Mouse (Mus musculus): ENCODE data around the gene Cftr. TPM values are rescaled to one million over a fixed set of nuclear protein-coding genes. Genes with fewer than 3 reads are reported as not detected.

Cftr gene
- total RNA-seq (2021): under 1 TPM; 0.15 TPM
- long read RNA-seq: 0 reads

- peak in 1 of 2 experiments; percentile 5 for DNase-seq (ENCODE audit: low spot score in 2 of 2)
Observed at GRCm38 (mm10) chr6:18170311-18170922, at the start of gene Cftr. Gene Cftr, plus strand, starts transcription at chr6:18170687.

- no peak for DNase-seq (ENCODE audit: low spot score in 2 of 2)
Observed at GRCm38 (mm10) chr6:18127206-18127983, 43.1 kb upstream of the Cftr start.

DNA sequence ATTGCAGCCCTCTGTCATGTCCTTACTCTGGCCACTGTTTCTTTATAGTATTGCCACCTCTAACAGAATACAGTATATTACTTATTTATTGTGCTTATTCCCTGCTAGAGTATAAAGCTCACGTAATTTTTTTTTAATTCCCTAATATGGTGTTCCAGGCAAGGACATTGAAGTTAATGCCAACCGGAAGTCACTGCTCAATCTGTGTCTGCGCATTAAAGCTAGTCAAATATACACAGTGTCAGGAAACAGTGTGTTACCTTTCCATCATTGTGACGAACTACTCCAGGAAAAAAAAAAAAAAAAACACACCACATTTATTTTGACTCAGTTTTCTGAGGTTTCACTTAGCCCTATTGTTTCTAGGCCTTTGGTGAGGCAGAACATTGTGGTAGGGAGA is 42.4 kb upstream of the Cftr start:
- no peak for DNase-seq (ENCODE audit: low spot score in 2 of 2)

GRCm38 (mm10) chr6:18135246-18135645 is 35.2 kb upstream of the Cftr start:
- DNase-seq (ENCODE audit: low spot score in 2 of 2): no peak

DNA sequence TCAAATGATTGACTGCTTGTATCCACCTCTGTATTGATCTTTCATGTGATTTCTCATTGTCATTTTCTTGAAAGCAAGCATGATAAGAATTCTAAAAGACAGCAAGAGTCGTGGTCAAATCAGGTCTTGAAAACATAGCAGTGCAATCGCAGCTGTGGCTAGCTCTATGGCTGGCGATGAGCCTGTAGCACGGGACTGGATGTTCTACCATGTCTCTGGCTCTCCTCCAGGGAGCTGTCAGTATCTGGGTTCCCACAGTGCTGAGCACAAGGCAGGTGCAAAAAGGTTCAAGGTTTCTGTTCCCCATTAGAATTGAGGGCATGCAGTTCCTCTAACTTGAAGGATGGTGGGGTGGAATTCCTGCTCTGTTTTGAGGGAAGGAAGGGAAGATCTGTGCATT is 17.5 kb upstream of the Cftr start:
- peak in 1 of 2 experiments; percentile 5 for DNase-seq (ENCODE audit: low spot score in 2 of 2)

DNA sequence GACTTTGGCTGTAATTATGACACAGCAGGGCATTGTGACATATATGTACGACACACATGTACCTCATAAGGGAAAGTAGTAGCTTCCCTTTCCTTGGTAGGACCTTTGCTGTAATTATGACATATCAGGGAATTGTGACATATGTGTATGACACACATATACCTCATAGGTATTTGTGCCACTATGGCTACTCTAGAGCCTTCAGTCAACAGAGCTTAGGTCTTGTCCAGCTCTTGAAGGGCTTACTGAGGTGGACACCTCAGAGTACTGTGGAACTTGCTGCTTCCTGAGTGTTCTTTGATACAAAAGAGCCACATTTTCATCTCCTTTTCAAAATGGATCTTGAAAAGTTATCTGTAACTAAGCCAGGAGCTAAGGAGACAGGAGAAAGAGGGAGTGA is 869 bp upstream of the Cftr start:
- DNase-seq (ENCODE audit: low spot score in 2 of 2): no peak

DNA sequence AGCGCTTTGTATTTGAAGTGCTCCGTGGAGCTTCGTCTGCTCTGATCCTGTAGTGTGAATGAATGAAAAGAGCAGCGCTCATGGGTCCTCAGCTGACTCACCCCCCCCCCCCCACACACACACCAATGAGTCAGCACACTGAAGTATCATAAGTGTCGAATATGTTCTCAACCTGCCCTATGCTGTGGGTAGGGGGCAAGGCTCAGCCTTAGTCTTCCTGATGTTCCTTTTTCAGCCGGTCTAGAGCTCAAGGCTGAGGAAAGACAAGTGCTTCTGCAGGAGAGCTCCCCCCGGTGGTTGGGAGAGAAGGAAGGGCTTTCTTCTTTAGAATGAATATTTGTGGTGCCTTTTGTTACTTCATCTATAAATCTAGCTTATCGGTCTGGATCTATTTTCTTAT is 1.1 kb downstream of the Cftr start:
- peak in 1 of 2 experiments; percentile 12 for DNase-seq (ENCODE audit: low spot score in 2 of 2)

DNA sequence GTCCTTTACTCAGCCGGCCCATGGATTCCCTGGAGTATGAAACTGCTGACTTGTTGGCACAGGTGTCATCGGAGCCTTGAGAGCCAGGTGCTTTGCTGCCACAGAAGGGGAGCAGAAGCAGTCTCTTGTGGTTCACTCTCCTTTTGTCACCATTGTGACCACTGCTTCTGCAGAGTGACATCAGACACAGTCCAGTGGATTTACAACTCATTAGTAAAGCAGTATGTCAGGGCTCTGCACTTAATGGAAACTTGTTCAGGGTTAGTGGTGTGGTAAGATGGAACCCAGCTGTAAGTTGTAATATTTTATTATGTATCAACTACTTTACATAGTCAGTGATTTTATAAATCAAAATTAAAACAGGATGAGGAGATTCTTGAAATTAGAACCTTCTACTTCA is 7.0 kb downstream of the Cftr start:
- DNase-seq (ENCODE audit: low spot score in 2 of 2): no peak

DNA sequence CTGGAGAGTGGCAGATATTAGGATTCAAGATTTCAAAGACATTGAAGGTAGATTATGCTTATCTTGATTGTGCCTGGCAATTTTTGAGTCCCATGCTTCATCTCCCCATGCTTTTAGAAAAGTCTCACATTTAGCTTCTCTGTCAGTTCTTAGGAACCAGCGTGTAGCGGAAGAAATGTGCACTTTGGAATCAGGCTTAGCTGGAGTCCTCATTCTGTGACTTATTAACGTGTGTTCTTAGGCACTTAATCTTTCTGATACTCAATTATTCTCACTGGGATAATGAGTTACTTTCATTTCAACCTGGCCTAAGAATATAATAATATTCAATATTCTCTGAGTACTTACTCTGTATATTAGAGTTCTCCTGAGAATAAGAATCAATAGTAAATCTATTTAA is 10.2 kb downstream of the Cftr start:
- DNase-seq (ENCODE audit: low spot score in 2 of 2): no peak

- DNase-seq (ENCODE audit: low spot score in 2 of 2): no peak
Observed at GRCm38 (mm10) chr6:18182903-18183302, 12.4 kb downstream of the Cftr start.

DNA sequence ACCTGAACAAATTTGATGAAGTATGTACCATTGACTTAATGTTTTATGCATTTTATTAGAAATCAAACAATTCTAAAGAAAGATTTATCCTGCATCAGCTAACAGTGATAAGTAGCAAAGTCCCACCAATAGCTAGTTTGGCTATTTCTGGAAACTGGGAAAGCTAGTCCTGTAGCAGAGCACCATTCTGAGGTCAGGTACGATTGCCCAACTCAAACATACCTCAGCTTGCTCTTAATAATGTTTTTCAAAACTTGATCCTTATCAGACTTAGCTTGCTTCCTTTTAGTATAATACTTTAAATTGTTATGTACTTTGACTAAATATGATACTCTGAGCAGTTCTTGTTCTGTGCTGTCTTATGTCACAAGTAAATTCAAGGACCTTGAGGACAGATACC is 50.2 kb downstream of the Cftr start:
- no peak for DNase-seq (ENCODE audit: low spot score in 2 of 2)

DNA sequence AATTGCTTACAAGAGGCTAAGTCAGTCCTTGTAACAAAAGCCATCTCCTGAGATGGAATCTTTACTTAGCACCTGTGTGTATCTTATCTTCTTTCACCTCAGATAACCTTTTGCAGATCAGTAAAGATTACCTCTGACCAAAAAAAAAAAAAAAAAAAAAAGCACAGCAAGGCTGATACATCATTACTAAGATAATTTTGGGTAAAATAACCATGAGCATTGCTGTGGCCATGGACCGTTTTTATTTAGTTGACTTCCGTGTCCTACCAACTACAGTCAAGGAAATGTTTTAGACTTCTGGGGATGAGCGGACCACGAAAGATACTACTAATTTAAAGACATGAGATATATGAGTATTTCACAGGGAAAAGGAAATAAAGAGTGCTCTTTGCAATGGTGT is 52.7 kb downstream of the Cftr start:
- no peak for DNase-seq (ENCODE audit: low spot score in 2 of 2)

DNA sequence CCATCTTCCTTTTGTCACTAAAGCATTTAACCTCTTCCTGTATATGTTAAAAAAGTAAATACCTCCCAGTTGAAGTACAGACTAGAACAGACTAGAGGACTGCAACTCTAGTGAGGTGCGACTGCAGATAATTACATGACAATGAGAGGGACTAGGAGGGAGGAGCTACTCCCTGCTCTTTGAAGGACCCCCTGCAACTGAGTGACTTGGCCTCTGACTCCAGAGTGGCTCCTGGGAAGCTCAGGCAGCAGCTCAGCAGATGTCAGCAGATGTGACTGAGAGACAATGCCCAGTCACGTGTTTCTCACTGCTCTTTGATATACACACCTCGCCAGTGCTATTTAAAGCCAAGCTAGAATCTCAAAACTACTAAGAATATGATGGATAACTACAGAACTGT is 54.7 kb downstream of the Cftr start:
- no peak for DNase-seq (ENCODE audit: low spot score in 2 of 2)

- DNase-seq (ENCODE audit: low spot score in 2 of 2): no peak
Observed at GRCm38 (mm10) chr6:18246495-18246894, 76.0 kb downstream of the Cftr start.

- no peak for DNase-seq (ENCODE audit: low spot score in 2 of 2)
Observed at GRCm38 (mm10) chr6:18247891-18248463, 77.5 kb downstream of the Cftr start.

DNA sequence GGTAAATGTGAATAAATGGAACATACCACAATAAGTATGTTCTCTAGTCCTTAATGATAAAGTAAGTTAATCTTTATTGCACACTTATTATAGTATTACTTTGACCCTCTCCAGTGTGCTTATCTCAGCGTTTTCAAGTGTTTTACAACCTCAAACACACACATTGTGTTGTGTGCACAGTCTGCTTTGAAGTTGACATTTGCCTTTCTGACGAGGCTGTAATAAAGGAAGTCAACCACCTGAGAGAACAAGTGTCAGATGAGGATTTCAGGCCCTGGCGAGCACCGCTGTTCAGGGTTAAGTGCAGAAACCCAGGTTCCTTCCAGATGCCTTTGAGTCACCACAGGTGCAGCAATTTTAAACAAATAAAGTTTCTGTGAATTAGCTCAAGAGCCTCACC is 78.0 kb downstream of the Cftr start:
- DNase-seq (ENCODE audit: low spot score in 2 of 2): no peak

- no peak for DNase-seq (ENCODE audit: low spot score in 2 of 2)
Observed at GRCm38 (mm10) chr6:18254586-18254985, 84.1 kb downstream of the Cftr start.

GRCm38 (mm10) chr6:18270983-18271382 is 100.5 kb downstream of the Cftr start:
- DNase-seq (ENCODE audit: low spot score in 2 of 2): no peak

- DNase-seq (ENCODE audit: low spot score in 2 of 2): no peak
Observed at GRCm38 (mm10) chr6:18300781-18301180, 130.3 kb downstream of the Cftr start.

DNA sequence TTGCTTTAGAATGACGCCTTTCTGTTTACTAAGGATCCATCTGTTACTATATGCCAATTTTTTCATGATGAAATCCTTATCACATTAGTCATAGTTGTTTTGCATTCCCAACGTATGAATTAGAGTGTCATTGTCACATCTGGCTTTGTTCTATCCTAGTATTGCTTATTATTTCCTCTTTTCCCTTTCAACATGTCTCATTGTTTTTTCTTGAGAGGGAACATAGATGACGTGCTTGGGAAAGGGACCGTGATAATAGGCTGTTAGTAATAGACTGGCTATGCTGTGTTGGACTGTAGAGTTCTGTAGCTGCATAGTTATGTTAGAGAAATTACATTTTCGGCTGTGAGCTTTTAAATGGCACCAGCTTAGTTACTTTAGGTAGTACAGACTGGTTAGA is 131.6 kb downstream of the Cftr start:
- no peak for DNase-seq (ENCODE audit: low spot score in 2 of 2)

DNA sequence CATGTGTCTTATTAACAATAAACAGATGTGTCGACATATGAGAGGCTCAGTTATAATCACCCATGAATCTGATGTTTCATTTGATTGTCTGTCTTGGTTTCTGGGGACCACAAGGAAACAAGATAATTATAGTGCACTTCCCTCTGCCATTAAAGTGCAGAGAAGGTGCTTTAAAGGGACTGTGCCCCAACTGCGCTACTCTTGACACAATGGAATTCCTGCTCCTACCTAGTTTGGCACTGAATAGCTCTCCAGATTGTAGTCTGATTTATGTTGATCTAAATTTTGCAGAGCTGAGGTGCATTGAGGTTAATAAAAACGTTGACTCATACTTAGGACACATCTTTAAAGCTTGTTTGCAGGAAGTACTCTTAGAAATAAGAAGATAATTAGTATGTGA is 132.7 kb downstream of the Cftr start:
- DNase-seq (ENCODE audit: low spot score in 2 of 2): peak in 1 of 2 experiments; percentile 17

DNA sequence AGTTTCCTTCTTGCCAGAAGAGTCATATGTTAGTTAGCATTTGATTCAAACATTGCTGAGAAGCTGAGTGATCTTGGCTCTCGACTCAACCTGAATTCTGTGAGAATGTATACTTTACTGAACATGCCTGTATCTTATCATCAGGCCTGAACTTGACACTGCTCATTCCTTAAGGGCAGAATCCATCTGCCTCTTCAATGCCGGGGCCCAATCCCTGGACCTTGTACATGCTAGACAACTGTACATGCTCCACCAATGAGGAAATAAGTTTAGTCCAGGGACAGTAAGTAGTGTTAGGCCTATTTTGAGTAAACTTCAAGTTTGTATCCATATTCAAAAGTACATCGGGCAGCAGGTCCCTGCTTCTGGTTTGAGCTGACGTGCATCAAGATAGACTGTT is 134.6 kb downstream of the Cftr start:
- DNase-seq (ENCODE audit: low spot score in 2 of 2): no peak

DNA sequence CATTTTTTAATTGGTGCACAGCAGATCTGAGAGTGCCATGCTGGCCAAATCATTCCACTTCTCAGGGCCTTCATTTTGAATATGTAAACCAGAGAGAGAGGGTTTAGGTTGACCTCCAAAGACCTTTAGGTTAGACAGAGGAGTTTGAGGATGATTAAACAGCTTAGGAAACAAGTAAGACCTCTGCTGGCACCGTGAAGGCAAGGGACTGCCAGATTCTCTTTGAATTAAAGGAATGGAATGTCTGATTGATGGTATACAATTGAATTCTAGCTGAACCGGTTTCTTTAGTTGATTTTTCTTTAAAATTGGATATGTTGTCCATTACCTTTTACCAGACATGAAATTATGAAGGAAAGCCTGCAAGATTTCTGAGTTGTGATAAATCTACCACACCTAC is 140.5 kb downstream of the Cftr start:
- DNase-seq (ENCODE audit: low spot score in 2 of 2): no peak
